Mouse (Mus musculus) hindbrain, embryonic 14.5 days (tissue): ENCODE data around the gene Fgb. TPM values are rescaled to one million over a fixed set of nuclear protein-coding genes. Genes with fewer than 3 reads are reported as not detected.

Source experiments
- ATAC-seq: fragments of 200-750 bp; cut with Nextera tagmentation; 2 replicates; pipeline ENCODE4 v1.8.0; 2017; ENCODE audit warnings: moderate number of reproducible peaks, mild to moderate bottlenecking, moderate TSS enrichment, moderate library complexity; ENCODE audit not compliant: low FRiP score
- DNase-seq: peaks from one replicate; pipeline ENCODE4 v3.0.0-alpha.2; 2015; ENCODE audit warnings: low spot score
- H3K27ac ChIP-seq: fragments of 300-500 bp; sonication (generic); 2 replicates; pipeline ENCODE4 v1.5.1; 2014; ENCODE audit warnings: mild to moderate bottlenecking, moderate library complexity
- H3K27me3 ChIP-seq: fragments of 300-500 bp; sonication (generic); 2 replicates; pipeline ENCODE4 v1.6.1; 2014; ENCODE audit warnings: mild to moderate bottlenecking, low read length, mixed read lengths; ENCODE audit not compliant: control insufficient read depth, insufficient read depth
- H3K36me3 ChIP-seq: fragments of 300-500 bp; sonication (generic); replicated peaks from 2 replicates; pipeline ENCODE4 v1.6.1; 2014; ENCODE audit not compliant: control insufficient read depth, insufficient read depth
- H3K4me1 ChIP-seq: fragments of 300-500 bp; sonication (generic); replicated peaks from 2 replicates; pipeline ENCODE4 v1.6.1; 2014; ENCODE audit warnings: antibody characterized with exemption, low read length, mixed read lengths; ENCODE audit not compliant: control insufficient read depth, insufficient read depth
- H3K4me2 ChIP-seq: fragments of 300-500 bp; sonication (generic); replicated peaks from 2 replicates; pipeline ENCODE4 v1.6.1; 2014; ENCODE audit warnings: mild to moderate bottlenecking, moderate library complexity
- H3K4me3 ChIP-seq: fragments of 300-500 bp; sonication (generic); replicated peaks from 2 replicates; pipeline ENCODE4 v1.5.1; 2014; ENCODE audit warnings: mild to moderate bottlenecking, low read length
- H3K9ac ChIP-seq: fragments of 300-500 bp; sonication (generic); 2 replicates; pipeline ENCODE4 v1.6.1; 2014
- H3K9me3 ChIP-seq: fragments of 300-500 bp; sonication (generic); 2 replicates; pipeline ENCODE4 v1.6.1; 2016; ENCODE audit warnings: low read length; ENCODE audit not compliant: control insufficient read depth
- WGBS: fragments of 180-500 bp; shearing (Covaris S2); extraction: QIAGEN DNeasy Blood & Tissue Kit; methylation state at CpG from one replicate; pipeline ENCODE4 v1.1.7; 2014; 5-methylcytosine and 5-hydroxymethylcytosine counted together
- polyA plus RNA-seq: library from polyadenylated mRNA; unstranded; fragments of >200 nt; fragmentation: Nextera tagmentation; extraction: Ambion mirVana; gene quantifications from 2 replicates; pipeline ENCODE4 v1.2.1, GENCODE M21; 2014

Fgb gene
- polyA plus RNA-seq, 1 experiment from 2014 or later = not detected

GRCm38 (mm10) chr3:83033801-83034200 is 15.9 kb downstream of the Fgb start:
- H3K4me2 ChIP-seq = no peak overlapping the region
- no peak overlapping the region for H3K4me3 ChIP-seq
- DNase-seq (no peak), ATAC-seq (no peak)
- H3K9me3 ChIP-seq = no peaks in the 10 kb centered on the region
- H3K27ac ChIP-seq = no peak overlapping the region
- H3K4me1 ChIP-seq = no peaks in the 10 kb centered on the region
- no peak overlapping the region for H3K9ac ChIP-seq
- H3K36me3 ChIP-seq = no peaks in the 10 kb centered on the region
- no peaks in the 10 kb centered on the region for H3K27me3 ChIP-seq
- WGBS = 86% methylated on average over 8 of the region's 8 CpGs

- ATAC-seq (no peak), DNase-seq (no peak)
- no peaks in the 10 kb centered on the region for H3K4me1 ChIP-seq
- no peak overlapping the region for H3K27ac ChIP-seq
- H3K36me3 ChIP-seq = no peaks in the 10 kb centered on the region
- 45% methylated on average over 13 of the region's 13 CpGs for WGBS
- no peaks in the 10 kb centered on the region for H3K27me3 ChIP-seq
- no peak overlapping the region for H3K9ac ChIP-seq
- peak overlapping the region; percentile 5; the same call in 1 of the 2 replicates for H3K4me3 ChIP-seq
- no peaks in the 10 kb centered on the region for H3K9me3 ChIP-seq
- peak overlapping the region; percentile 35 for H3K4me2 ChIP-seq
Observed at GRCm38 (mm10) chr3:83032746-83033308, 16.8 kb downstream of the Fgb start.

GRCm38 (mm10) chr3:83030331-83030730 is 19.3 kb downstream of the Fgb start:
- no peaks in the 10 kb centered on the region for H3K36me3 ChIP-seq
- H3K4me1 ChIP-seq = no peaks in the 10 kb centered on the region
- no peak overlapping the region for H3K9ac ChIP-seq
- DNase-seq (no peak), ATAC-seq (no peak)
- no peaks in the 10 kb centered on the region for H3K27me3 ChIP-seq
- no peak overlapping the region for H3K4me3 ChIP-seq
- no peak overlapping the region for H3K4me2 ChIP-seq
- WGBS = 84% methylated on average over 4 of the region's 4 CpGs
- H3K9me3 ChIP-seq = no peaks in the 10 kb centered on the region
- H3K27ac ChIP-seq = no peak overlapping the region

GRCm38 (mm10) chr3:83027546-83028251 is 22.0 kb downstream of the Fgb start:
- no peak overlapping the region for H3K4me3 ChIP-seq
- no peaks in the 10 kb centered on the region for H3K27me3 ChIP-seq
- no peaks in the 10 kb centered on the region for H3K4me1 ChIP-seq
- no peak for DNase-seq
- no peak overlapping the region for H3K27ac ChIP-seq
- no peaks in the 10 kb centered on the region for H3K9me3 ChIP-seq
- no peak for ATAC-seq
- WGBS = 88% methylated on average over 9 of the region's 9 CpGs
- no peak overlapping the region for H3K4me2 ChIP-seq
- no peak overlapping the region for H3K9ac ChIP-seq
- H3K36me3 ChIP-seq = no peaks in the 10 kb centered on the region

GRCm38 (mm10) chr3:83025475-83026301 is 24.0 kb downstream of the Fgb start, which contains the start of gene Fga:
Gene Fga (plus strand): TSS chr3:83026076.
- DNase-seq = no peak
- Histone ChIP-seq H3K4me1 (no peaks in the 10 kb centered on the region), H3K9ac (no peak within 1 kb of the TSS), H3K27ac (no peak within 1 kb of the TSS), H3K27me3 (no peaks in the 10 kb centered on the region), H3K36me3 (no peaks in the 10 kb centered on the region), H3K9me3 (no peaks in the 10 kb centered on the region), H3K4me2 (no peak within 1 kb of the TSS), H3K4me3 (no peak within 1 kb of the TSS)
- ATAC-seq = no peak
- WGBS = 81% methylated on average over 9 of the region's 9 CpGs

GRCm38 (mm10) chr3:83025036-83025435 is 24.6 kb downstream of the Fgb start:
- ATAC-seq (no peak), DNase-seq (no peak)
- Histone ChIP-seq H3K4me3 (no peak overlapping the region), H3K4me1 (no peaks in the 10 kb centered on the region), H3K27ac (no peak overlapping the region), H3K27me3 (no peaks in the 10 kb centered on the region), H3K4me2 (no peak overlapping the region), H3K36me3 (no peaks in the 10 kb centered on the region), H3K9ac (no peak overlapping the region), H3K9me3 (no peaks in the 10 kb centered on the region)
- WGBS = 67% methylated on average over 6 of the region's 6 CpGs

GRCm38 (mm10) chr3:83021176-83021575 is 28.5 kb downstream of the Fgb start:
- DNase-seq (no peak), ATAC-seq (no peak)
- no peaks in the 10 kb centered on the region for H3K9me3 ChIP-seq
- no peaks in the 10 kb centered on the region for H3K36me3 ChIP-seq
- 92% methylated on average over 5 of the region's 5 CpGs for WGBS
- H3K4me2 ChIP-seq = no peak overlapping the region
- no peak overlapping the region for H3K27ac ChIP-seq
- H3K27me3 ChIP-seq = no peaks in the 10 kb centered on the region
- H3K4me1 ChIP-seq = no peaks in the 10 kb centered on the region
- no peak overlapping the region for H3K4me3 ChIP-seq
- no peak overlapping the region for H3K9ac ChIP-seq

GRCm38 (mm10) chr3:83020387-83020786 is 29.3 kb downstream of the Fgb start:
- no peak overlapping the region for H3K4me3 ChIP-seq
- DNase-seq = no peak
- H3K27ac ChIP-seq = no peak overlapping the region
- WGBS = 88% methylated on average over 2 of the region's 2 CpGs
- H3K9me3 ChIP-seq = no peaks in the 10 kb centered on the region
- no peak overlapping the region for H3K9ac ChIP-seq
- H3K4me2 ChIP-seq = no peak overlapping the region
- H3K4me1 ChIP-seq = no peaks in the 10 kb centered on the region
- ATAC-seq = no peak
- H3K27me3 ChIP-seq = no peaks in the 10 kb centered on the region
- no peaks in the 10 kb centered on the region for H3K36me3 ChIP-seq

- no peak overlapping the region for H3K4me2 ChIP-seq
Observed at GRCm38 (mm10) chr3:83016236-83016635, 33.4 kb downstream of the Fgb start.

More at GRCm38 (mm10) chr3:83016236-83016635, 33.4 kb downstream of the Fgb start:
- DNase-seq (no peak), ATAC-seq (no peak)
- Histone ChIP-seq H3K36me3 (no peaks in the 10 kb centered on the region), H3K4me1 (0 out of 2 replicates have a peak, but pooled peaks cover 4% of the 10 kb centered on the region), H3K27me3 (no peaks in the 10 kb centered on the region), H3K9ac (no peak overlapping the region), H3K9me3 (no peaks in the 10 kb centered on the region), H3K4me3 (no peak overlapping the region), H3K27ac (no peak overlapping the region)
- WGBS = 74% methylated on average over 1 of the region's 1 CpGs
